Mouse (Mus musculus) limb, embryonic 13.5 days (tissue): ENCODE data around the gene Tpk1. TPM values are rescaled to one million over a fixed set of nuclear protein-coding genes. Genes with fewer than 3 reads are reported as not detected.

Source experiments
- ATAC-seq: fragments of 200-750 bp; cut with Nextera tagmentation; 2 replicates; pipeline ENCODE4 v1.8.0; 2017; ENCODE audit warnings: low read depth, moderate number of reproducible peaks, moderate TSS enrichment; ENCODE audit not compliant: low FRiP score
- H3K27ac ChIP-seq: fragments of 300-500 bp; sonication (generic); 2 replicates; pipeline ENCODE4 v1.5.1; 2015; ENCODE audit warnings: inconsistent platforms, mild to moderate bottlenecking, moderate library complexity
- H3K27me3 ChIP-seq: fragments of 300-500 bp; sonication (generic); 2 replicates; pipeline ENCODE4 v1.6.1; 2015; ENCODE audit warnings: mild to moderate bottlenecking, inconsistent platforms
- H3K36me3 ChIP-seq: fragments of 300-500 bp; sonication (generic); 2 replicates; pipeline ENCODE4 v1.6.1; 2015; ENCODE audit warnings: inconsistent platforms, mild to moderate bottlenecking, moderate library complexity
- H3K4me1 ChIP-seq: fragments of 300-500 bp; sonication (generic); 2 replicates; pipeline ENCODE4 v1.6.1; 2015; ENCODE audit warnings: inconsistent platforms
- H3K4me2 ChIP-seq: fragments of 300-500 bp; sonication (generic); replicated peaks from 2 replicates; pipeline ENCODE4 v1.6.1; 2015; ENCODE audit warnings: inconsistent platforms, mild to moderate bottlenecking, moderate library complexity
- H3K4me3 ChIP-seq: fragments of 300-500 bp; sonication (generic); 2 replicates; pipeline ENCODE4 v1.5.1; 2015; ENCODE audit warnings: moderate library complexity, mild to moderate bottlenecking, inconsistent platforms
- H3K9ac ChIP-seq: fragments of 300-500 bp; sonication (generic); 2 replicates; pipeline ENCODE4 v1.6.1; 2015; ENCODE audit warnings: mild to moderate bottlenecking, inconsistent platforms
- H3K9me3 ChIP-seq: fragments of 300-500 bp; sonication (generic); 2 replicates; pipeline ENCODE4 v1.6.1; 2016; ENCODE audit warnings: inconsistent platforms
- WGBS: fragments of 180-500 bp; shearing (Covaris S2); methylation state at CpG from one replicate; pipeline ENCODE4 v1.1.7; 2015; 5-methylcytosine and 5-hydroxymethylcytosine counted together
- polyA plus RNA-seq: library from polyadenylated mRNA; unstranded; fragments of >200 nt; fragmentation: Nextera tagmentation; extraction: Ambion mirVana; gene quantifications from 2 replicates; pipeline ENCODE4 v1.2.1, GENCODE M21; 2015

Gene Tpk1
- polyA plus RNA-seq, 1 experiment from 2014 or later, result 9.0 TPM

GRCm38 (mm10) chr6:43666611-43667400 lies 728 bp upstream of the Tpk1 start:
- no peaks in the 10 kb centered on the region for H3K36me3 ChIP-seq
- H3K4me1 ChIP-seq, result no peaks in the 10 kb centered on the region
- no peaks in the 10 kb centered on the region for H3K27me3 ChIP-seq
- peak overlapping the region; percentile 98 for H3K27ac ChIP-seq
- peak overlapping the region; percentile 58 for H3K4me3 ChIP-seq
- peak overlapping the region; percentile 68 for H3K4me2 ChIP-seq
- 0 out of 2 replicates have a peak, but pooled peaks cover 5% of the 10 kb centered on the region for H3K9me3 ChIP-seq
- peak overlapping the region; percentile 50; the same call in 1 of the 2 replicates for H3K9ac ChIP-seq
- ATAC-seq, result no peak
- 75% methylated on average over 7 of the region's 7 CpGs for WGBS

GRCm38 (mm10) chr6:43661822-43662221 lies 4.3 kb downstream of the Tpk1 start:
- no peak for ATAC-seq
- Histone ChIP-seq H3K4me3 (no peak overlapping the region), H3K36me3 (no peaks in the 10 kb centered on the region), H3K27me3 (no peaks in the 10 kb centered on the region), H3K4me2 (no peak overlapping the region), H3K9me3 (no peaks in the 10 kb centered on the region), H3K27ac (no peak overlapping the region), H3K4me1 (no peaks in the 10 kb centered on the region), H3K9ac (no peak overlapping the region)
- 86% methylated on average over 2 of the region's 2 CpGs for WGBS

GRCm38 (mm10) chr6:43658290-43658689 lies 7.8 kb downstream of the Tpk1 start:
- Histone ChIP-seq H3K36me3 (no peaks in the 10 kb centered on the region), H3K27me3 (no peaks in the 10 kb centered on the region), H3K9me3 (no peaks in the 10 kb centered on the region), H3K4me3 (no peak overlapping the region), H3K9ac (no peak overlapping the region), H3K4me1 (no peaks in the 10 kb centered on the region), H3K27ac (no peak overlapping the region), H3K4me2 (no peak overlapping the region)
- WGBS, result 82% methylated on average over 4 of the region's 4 CpGs
- ATAC-seq, result no peak

GRCm38 (mm10) chr6:43657845-43658244 lies 8.2 kb downstream of the Tpk1 start:
- Histone ChIP-seq H3K27ac (no peak overlapping the region), H3K36me3 (no peaks in the 10 kb centered on the region), H3K4me2 (no peak overlapping the region), H3K9ac (no peak overlapping the region), H3K4me1 (no peaks in the 10 kb centered on the region), H3K27me3 (no peaks in the 10 kb centered on the region), H3K4me3 (no peak overlapping the region), H3K9me3 (no peaks in the 10 kb centered on the region)
- 87% methylated on average over 3 of the region's 3 CpGs for WGBS
- no peak for ATAC-seq

- no peaks in the 10 kb centered on the region for H3K36me3 ChIP-seq
- H3K4me1 ChIP-seq, result no peaks in the 10 kb centered on the region
- no peak overlapping the region for H3K4me3 ChIP-seq
- WGBS, result 90% methylated on average over 8 of the region's 8 CpGs
- no peak overlapping the region for H3K27ac ChIP-seq
- no peaks in the 10 kb centered on the region for H3K27me3 ChIP-seq
- no peaks in the 10 kb centered on the region for H3K9me3 ChIP-seq
- no peak overlapping the region for H3K4me2 ChIP-seq
- H3K9ac ChIP-seq, result no peak overlapping the region
- ATAC-seq, result no peak
These were observed 11.1 kb downstream of the Tpk1 start for GRCm38 (mm10) chr6:43654876-43655456.

GRCm38 (mm10) chr6:43649516-43649915 lies 16.6 kb downstream of the Tpk1 start:
- Histone ChIP-seq H3K9ac (no peak overlapping the region), H3K4me1 (peaks cover 3% of the 10 kb centered on the region; the same call in 1 of the 2 replicates), H3K4me2 (no peak overlapping the region), H3K27ac (no peak overlapping the region), H3K36me3 (no peaks in the 10 kb centered on the region), H3K9me3 (no peaks in the 10 kb centered on the region), H3K27me3 (no peaks in the 10 kb centered on the region), H3K4me3 (no peak overlapping the region)
- WGBS, result 75% methylated on average over 2 of the region's 2 CpGs
- ATAC-seq, result no peak

GRCm38 (mm10) chr6:43645674-43646073 lies 20.4 kb downstream of the Tpk1 start:
- 88% methylated on average over 2 of the region's 2 CpGs for WGBS
- ATAC-seq, result no peak
- H3K9me3 ChIP-seq, result no peaks in the 10 kb centered on the region
- peaks cover 3% of the 10 kb centered on the region; the same call in 1 of the 2 replicates for H3K4me1 ChIP-seq
- H3K4me3 ChIP-seq, result no peak overlapping the region
- H3K27ac ChIP-seq, result no peak overlapping the region
- no peak overlapping the region for H3K4me2 ChIP-seq
- H3K36me3 ChIP-seq, result no peaks in the 10 kb centered on the region
- no peaks in the 10 kb centered on the region for H3K27me3 ChIP-seq
- no peak overlapping the region for H3K9ac ChIP-seq

GRCm38 (mm10) chr6:43645105-43645504 lies 21.0 kb downstream of the Tpk1 start:
- H3K36me3 ChIP-seq, result no peaks in the 10 kb centered on the region
- ATAC-seq, result no peak
- no peak overlapping the region for H3K4me3 ChIP-seq
- H3K4me2 ChIP-seq, result no peak overlapping the region
- H3K9ac ChIP-seq, result no peak overlapping the region
- H3K4me1 ChIP-seq, result peaks cover 3% of the 10 kb centered on the region; the same call in 1 of the 2 replicates
- 96% methylated on average over 1 of the region's 1 CpGs for WGBS
- no peak overlapping the region for H3K27ac ChIP-seq
- no peaks in the 10 kb centered on the region for H3K27me3 ChIP-seq
- H3K9me3 ChIP-seq, result no peaks in the 10 kb centered on the region

- Histone ChIP-seq H3K9ac (no peak overlapping the region), H3K9me3 (no peaks in the 10 kb centered on the region), H3K36me3 (no peaks in the 10 kb centered on the region), H3K27me3 (no peaks in the 10 kb centered on the region), H3K4me2 (no peak overlapping the region), H3K4me1 (no peaks in the 10 kb centered on the region), H3K4me3 (no peak overlapping the region), H3K27ac (no peak overlapping the region)
- 72% methylated on average over 6 of the region's 6 CpGs for WGBS
- ATAC-seq, result no peak
These were observed 22.4 kb downstream of the Tpk1 start for GRCm38 (mm10) chr6:43643718-43644117.

- Histone ChIP-seq H3K4me2 (no peak overlapping the region), H3K27me3 (no peaks in the 10 kb centered on the region), H3K9ac (no peak overlapping the region), H3K4me1 (no peaks in the 10 kb centered on the region), H3K4me3 (no peak overlapping the region), H3K9me3 (no peaks in the 10 kb centered on the region), H3K36me3 (no peaks in the 10 kb centered on the region), H3K27ac (no peak overlapping the region)
- ATAC-seq, result no peak
- 58% methylated on average over 5 of the region's 5 CpGs for WGBS
These were observed 23.7 kb downstream of the Tpk1 start for GRCm38 (mm10) chr6:43642375-43642774.

- no peaks in the 10 kb centered on the region for H3K9me3 ChIP-seq
- H3K36me3 ChIP-seq, result no peaks in the 10 kb centered on the region
- H3K4me3 ChIP-seq, result no peak overlapping the region
- H3K4me1 ChIP-seq, result no peaks in the 10 kb centered on the region
- no peak for ATAC-seq
- H3K4me2 ChIP-seq, result no peak overlapping the region
- no peak overlapping the region for H3K9ac ChIP-seq
- no peak overlapping the region for H3K27ac ChIP-seq
- no peaks in the 10 kb centered on the region for H3K27me3 ChIP-seq
These were observed 25.5 kb downstream of the Tpk1 start for GRCm38 (mm10) chr6:43640621-43641020.

- Histone ChIP-seq H3K27me3 (no peaks in the 10 kb centered on the region), H3K4me1 (no peaks in the 10 kb centered on the region), H3K9ac (no peak overlapping the region), H3K9me3 (no peaks in the 10 kb centered on the region), H3K4me3 (no peak overlapping the region), H3K4me2 (no peak overlapping the region), H3K36me3 (no peaks in the 10 kb centered on the region), H3K27ac (no peak overlapping the region)
- 81% methylated on average over 1 of the region's 1 CpGs for WGBS
- ATAC-seq, result no peak
These were observed 27.2 kb downstream of the Tpk1 start for GRCm38 (mm10) chr6:43638865-43639264.
